Mouse (Mus musculus): ENCODE data around the gene Btbd35f4. TPM values are rescaled to one million over a fixed set of nuclear protein-coding genes. Genes with fewer than 3 reads are reported as not detected.

Gene Btbd35f4
- polyA plus RNA-seq (2014; fragmentation: Illumina TruSeq; extraction: RNeasy Lipid Tissue Mini Kit (QIAGEN cat#74804); ENCODE audit: low read depth, low replicate concordance): not detected

DNA sequence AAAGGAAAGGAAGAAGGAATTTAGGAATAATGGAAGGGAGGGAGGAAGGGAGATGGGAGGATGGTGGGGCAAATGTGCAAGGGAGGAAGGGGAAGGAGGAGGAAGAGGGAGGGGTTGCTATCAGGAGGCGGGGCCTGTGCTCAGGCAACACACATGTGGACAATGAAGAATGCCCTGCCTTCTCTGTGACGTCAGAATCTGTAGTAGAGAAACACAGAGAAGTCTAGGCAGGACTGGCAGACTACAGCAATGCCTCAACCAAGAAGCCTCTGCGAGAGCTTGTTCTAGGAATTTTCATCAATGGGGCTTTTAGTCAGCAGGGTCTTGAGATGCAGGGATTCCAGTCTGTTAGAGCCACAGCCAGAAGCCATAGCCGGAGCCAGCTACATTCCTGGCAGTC, at the start of gene Btbd35f4:
Gene Btbd35f4, plus strand, starts transcription at position 301 of the 400 bp plus-strand sequence.

Other genes with a start within 250 kb of the Btbd35f4 start
- not detected for gene Btbd35f27, start 151.6 kb downstream of the Btbd35f4 start, polyA plus RNA-seq (2014; fragmentation: Illumina TruSeq; extraction: RNeasy Lipid Tissue Mini Kit (QIAGEN cat#74804); ENCODE audit: low read depth, low replicate concordance)